Mouse (Mus musculus) adrenal gland, postnatal 4 days (tissue): ENCODE results near the gene Ccdc17. TPM values are rescaled to one million over a fixed set of nuclear protein-coding genes. Genes with fewer than 3 reads are reported as not detected.

Source experiments
- DNase-seq, 2 experiments: peaks; one replicate each; pipeline ENCODE4 v3.0.0; 2021 to 2022; ENCODE audit warnings: low spot score in 2 of 2, mixed read lengths in 2 of 2
- total RNA-seq, 2 experiments: library from RNA; stranded (reverse); gene quantifications; 2 replicates each; pipeline ENCODE4 v1.2.3; 2021

Ccdc17 gene
- total RNA-seq, 2 experiments from 2014 or later, result 14.4 to 16.1 TPM

DNA sequence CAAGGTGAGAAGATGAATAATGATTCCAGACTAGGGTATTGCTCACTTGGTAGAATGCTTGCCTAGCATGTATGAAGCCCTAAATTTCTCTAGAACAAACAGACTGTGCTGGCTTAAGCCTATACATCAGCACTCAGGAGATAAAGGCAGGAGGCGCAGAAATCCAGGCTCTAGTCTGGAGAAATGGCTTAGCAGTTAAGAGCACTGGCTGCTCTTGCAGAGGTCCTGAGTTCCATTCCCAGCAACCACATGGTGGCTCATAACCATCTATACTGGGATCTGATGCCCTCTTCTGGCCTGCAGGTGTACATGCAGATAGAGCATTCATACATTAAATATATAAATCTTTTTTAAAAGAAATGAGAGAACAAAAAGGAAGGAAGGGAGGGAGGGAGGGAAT, 45.6 kb downstream of the Ccdc17 start:
- DNase-seq, result no peak

DNA sequence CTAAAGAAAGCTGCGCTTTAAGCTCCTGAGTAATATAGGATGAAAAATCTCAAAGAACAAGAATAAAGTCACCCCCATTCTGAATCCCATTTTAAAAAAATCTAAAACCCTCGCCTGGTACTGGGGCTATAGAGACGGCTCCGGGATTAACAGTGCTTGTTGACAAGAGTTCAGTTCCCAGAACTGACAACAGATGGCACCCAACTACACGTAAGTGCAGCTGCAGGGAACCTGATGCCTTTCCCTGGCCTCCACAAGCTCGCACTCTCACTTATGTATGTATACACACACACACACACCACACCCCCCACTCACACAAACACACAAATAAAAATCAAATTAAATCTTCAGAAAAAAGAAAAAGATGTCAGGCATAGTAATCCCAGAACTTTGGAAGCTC, 47.9 kb downstream of the Ccdc17 start:
- DNase-seq, result no peak

DNA sequence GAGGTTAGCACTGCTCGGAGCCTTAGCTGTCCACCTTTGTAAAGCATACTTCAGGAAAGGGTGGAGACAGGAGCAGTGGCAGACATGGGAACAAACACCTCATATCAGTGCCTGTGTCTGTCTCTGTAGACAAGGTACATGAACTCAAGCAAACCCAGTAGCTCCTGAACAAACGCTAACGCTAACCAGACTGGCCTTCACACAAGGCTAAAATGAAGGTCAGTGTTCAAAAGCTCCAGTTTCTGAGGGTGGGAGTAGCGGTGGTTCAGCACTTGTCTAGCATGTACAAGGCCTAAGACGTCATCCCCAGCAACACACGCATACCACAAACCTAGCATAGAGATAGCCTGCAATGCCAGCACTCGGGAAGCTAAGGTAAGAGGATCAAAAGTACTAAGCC, 49.2 kb downstream of the Ccdc17 start:
- DNase-seq, result no peak

DNA sequence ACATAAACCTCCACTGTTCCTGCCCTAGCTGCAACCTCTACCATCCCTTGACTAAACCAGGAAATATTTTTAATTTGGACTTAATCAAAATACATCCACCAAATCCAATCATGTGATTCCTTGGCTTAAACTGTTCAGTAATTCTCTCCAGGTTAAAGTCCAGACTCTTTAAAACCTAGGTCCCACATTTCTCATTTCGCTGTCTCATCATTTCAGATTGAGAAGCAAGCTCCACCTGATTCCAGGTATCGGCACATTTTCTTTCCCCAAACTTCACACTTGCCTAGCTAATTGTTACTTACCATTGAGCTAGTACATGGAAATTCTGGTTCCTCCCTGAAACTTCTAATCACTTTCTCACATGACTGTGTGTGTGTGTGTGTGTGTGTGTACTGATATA, 53.0 kb downstream of the Ccdc17 start:
- no peak for DNase-seq

Other genes starting within 250 kb of the Ccdc17 start
- 10 to 100 TPM; 60.1 to 63.3 TPM for gene Mast2, start 132.5 kb upstream of the Ccdc17 start, total RNA-seq
- gene Ipp, start 89.1 kb upstream of the Ccdc17 start, total RNA-seq, result 10 to 100 TPM; 20.7 to 21.0 TPM
- gene Tmem69, start 40.7 kb upstream of the Ccdc17 start, total RNA-seq, result 10 to 100 TPM; 17.8 to 18.4 TPM
- 10 to 100 TPM; 68.3 to 77.2 TPM for gene Gpbp1l1, start 39.0 kb upstream of the Ccdc17 start, total RNA-seq
- 10 to 100 TPM; 71.2 to 80.6 TPM for gene Nasp, start 31.3 kb downstream of the Ccdc17 start, total RNA-seq
- gene Akr1a1, start 55.0 kb downstream of the Ccdc17 start, total RNA-seq, result 100 to 1,000 TPM; 756 to 759 TPM
- gene Prdx1, start 88.9 kb downstream of the Ccdc17 start, total RNA-seq, result 100 to 1,000 TPM; 471 to 527 TPM
- 10 to 100 TPM; 26.7 to 27.1 TPM for gene Mmachc, start 111.8 kb downstream of the Ccdc17 start, total RNA-seq
- 10 to 100 TPM; 22.3 to 22.6 TPM for gene Ccdc163, start 111.9 kb downstream of the Ccdc17 start, total RNA-seq
- 1 to 10 TPM; 7.0 to 7.4 TPM for gene Tesk2, start 124.3 kb downstream of the Ccdc17 start, total RNA-seq
- gene Toe1, start 211.0 kb downstream of the Ccdc17 start, total RNA-seq, result 10 to 100 TPM; 25.1 to 28.3 TPM
- gene Mutyh, start 211.1 kb downstream of the Ccdc17 start, total RNA-seq, result 10 to 100 TPM; 10.0 to 10.4 TPM
- gene Hpdl, start 225.1 kb downstream of the Ccdc17 start, total RNA-seq, result 1 to 10 TPM; 2.4 to 2.8 TPM